Mouse (Mus musculus): ENCODE data around the gene Bod1.
A peak's percentile ranks its signal among the peaks of the same experiment; 100 is the strongest.

Gene Bod1

DNA sequence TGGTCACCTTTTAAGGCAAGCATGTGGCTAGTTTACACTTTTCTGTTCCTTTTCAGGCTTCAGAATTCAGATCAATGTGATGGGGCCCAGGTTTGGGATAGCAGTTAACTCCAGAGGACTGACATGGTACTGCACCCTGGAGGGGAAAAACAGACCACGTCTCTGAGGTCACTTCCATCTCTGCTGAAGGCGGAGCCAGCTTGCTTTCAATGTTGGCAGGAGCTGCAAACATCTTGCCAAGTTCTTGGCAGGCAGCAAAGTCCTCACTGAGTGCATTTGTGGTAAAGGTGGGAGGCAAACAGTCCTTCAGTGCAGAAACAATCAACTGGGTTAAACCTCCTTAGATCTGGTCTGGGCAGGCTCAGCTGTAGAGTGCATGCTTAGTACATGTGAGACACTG, 7.5 kb downstream of the Bod1 start:
- DNase-seq = peak in 1 of 2 experiments; percentile 44

DNA sequence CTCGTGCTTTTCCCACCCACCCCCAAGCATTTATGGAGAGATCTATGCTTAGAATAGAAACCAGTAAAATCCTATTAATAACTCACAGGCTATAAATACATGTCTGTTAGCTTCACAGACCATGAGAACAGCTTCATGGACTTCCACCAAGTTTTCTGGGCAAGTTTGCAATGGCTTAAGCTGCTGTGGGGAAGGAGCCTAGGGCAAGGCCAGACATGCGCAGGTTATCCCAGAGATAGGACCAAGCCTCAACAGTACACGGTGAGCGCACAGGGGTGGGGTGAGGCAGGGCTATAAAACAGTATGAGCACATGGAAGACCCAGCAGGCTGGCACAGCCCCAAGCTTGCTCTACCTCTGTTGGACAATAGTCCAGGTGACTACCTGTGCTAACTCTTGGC, 8.2 kb downstream of the Bod1 start:
- DNase-seq = no peak

GRCm38 (mm10) chr11:31662872-31663446, 8.7 kb downstream of the Bod1 start:
- DNase-seq = no peak

DNA sequence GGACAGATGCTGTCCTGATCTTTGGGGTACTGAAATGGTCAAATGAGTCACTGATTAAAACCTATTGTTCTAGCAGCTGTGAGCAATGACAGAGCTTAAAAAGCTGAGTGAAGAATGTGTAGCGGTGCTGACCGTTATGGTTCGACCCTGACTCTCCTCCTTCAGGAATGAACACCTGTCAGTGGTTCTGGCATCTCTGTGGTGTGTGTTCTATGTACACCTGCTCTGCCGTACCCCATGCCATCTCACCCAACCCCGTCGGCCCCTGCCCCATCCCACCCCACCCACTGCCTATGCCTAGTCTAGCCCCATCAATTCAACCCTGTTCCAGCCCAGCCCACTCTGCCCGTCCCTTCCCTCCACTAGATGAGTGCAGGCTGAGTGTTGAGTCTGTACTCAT, 9.5 kb downstream of the Bod1 start:
- no peak for DNase-seq

DNA sequence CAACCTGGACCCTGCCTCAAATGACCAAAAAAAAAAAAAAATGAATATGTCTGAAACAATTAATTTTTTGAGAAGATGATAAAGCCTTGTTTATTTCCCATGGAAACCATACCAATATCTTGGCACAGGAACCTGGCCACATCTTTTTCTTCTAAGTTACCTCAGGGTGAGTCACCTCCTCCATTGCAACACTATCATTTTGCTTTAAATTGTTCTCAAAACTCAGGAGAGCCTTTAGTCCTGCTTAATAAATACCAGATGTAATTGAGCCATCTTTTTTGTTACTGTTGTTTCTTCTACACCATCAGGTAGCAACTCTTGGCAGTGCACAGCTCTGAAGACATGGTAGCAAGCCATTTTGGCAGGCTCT, 13.9 kb downstream of the Bod1 start:
- no peak for DNase-seq

GRCm38 (mm10) chr11:31657168-31657805, 14.4 kb downstream of the Bod1 start:
- no peak for DNase-seq

GRCm38 (mm10) chr11:31649507-31649906, 22.2 kb downstream of the Bod1 start:
- DNase-seq = no peak

- DNase-seq = no peak
These were observed 24.4 kb downstream of the Bod1 start for GRCm38 (mm10) chr11:31647268-31647667.

DNA sequence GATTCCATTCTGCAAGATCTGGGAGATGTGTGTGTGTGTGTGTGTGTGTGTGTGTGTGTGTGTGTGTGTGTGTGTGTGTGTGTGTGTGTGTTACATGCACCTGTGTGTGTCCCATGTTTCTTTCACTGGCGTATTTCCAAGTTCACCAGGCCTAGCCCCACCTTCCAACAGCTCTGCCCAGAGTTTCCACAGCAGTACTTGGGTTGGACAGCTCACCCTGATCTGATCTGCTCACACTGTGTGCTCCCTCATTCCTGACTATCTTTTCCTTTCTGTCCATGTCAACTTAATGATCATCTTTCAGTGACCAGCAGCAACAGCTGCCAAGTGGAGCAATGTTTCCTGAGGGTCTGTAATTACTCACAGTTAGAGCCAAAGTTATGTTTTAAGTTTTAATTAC, 25.1 kb downstream of the Bod1 start:
- no peak for DNase-seq

DNA sequence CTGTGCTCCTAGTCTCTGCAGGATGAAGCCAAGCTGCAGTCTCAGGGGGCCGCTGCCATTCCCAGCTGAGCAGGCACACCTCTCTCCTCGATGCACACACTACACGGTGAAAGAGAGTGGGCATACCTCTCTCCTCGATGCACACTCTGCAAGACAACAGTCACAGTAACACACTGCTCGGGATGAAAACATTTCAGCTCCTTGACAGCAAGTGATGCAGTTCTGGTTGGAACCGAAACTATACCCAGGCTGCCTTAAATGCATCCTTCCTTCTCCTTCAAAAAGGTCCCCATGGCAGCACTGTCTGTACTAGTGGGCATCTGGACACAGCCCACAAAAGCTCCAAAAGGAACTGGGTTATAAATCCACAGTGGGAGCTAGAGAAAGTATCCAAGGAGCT, 28.6 kb downstream of the Bod1 start:
- no peak for DNase-seq

GRCm38 (mm10) chr11:31641066-31641810, 30.4 kb downstream of the Bod1 start:
- DNase-seq = peak; percentile 34 to 35

DNA sequence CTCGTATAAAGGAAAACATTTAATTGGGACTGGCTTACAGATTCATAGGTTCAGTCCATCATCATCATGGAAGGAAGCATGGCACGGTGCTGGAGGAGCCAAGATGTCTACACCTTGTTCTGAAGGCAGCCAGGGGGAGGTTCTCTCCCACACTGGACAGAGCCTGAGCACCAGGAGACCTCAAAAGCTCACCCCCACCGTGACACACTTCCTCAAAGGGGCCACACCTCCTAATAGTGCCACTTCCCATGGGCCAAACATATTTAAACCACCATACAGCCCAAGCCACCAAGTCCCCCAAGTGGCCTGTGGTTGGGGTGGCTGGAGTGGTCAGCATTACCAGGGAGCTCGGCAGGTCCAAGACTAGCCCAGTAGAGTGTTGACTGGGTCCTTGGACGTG, 31.5 kb downstream of the Bod1 start:
- DNase-seq = no peak

- peak; percentile 84 to 87 for DNase-seq
These were observed 33.8 kb downstream of the Bod1 start for GRCm38 (mm10) chr11:31637788-31638373.

- no peak for DNase-seq
These were observed 43.0 kb downstream of the Bod1 start for GRCm38 (mm10) chr11:31628700-31629099.

GRCm38 (mm10) chr11:31620796-31621195, 50.9 kb downstream of the Bod1 start:
- no peak for DNase-seq

DNA sequence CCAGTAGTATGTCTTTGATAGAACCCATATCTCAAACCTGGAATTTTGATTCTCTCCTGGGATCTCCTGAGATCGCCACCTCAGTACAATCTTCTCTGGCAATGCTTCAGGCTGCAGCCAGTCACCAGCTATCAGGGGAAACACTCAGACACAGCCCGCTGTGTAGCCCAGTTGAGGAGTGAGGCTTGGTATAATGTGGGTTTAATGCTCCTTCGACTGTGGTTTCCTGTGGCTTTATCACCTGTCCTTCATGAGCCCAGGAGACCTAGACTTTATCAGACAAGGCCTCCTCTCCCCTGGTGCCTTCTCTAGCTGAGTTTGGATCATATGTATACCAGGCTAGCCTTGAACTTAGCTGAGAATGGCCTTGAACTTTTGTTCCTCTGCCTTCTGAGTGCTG, 53.9 kb downstream of the Bod1 start:
- DNase-seq = no peak

DNA sequence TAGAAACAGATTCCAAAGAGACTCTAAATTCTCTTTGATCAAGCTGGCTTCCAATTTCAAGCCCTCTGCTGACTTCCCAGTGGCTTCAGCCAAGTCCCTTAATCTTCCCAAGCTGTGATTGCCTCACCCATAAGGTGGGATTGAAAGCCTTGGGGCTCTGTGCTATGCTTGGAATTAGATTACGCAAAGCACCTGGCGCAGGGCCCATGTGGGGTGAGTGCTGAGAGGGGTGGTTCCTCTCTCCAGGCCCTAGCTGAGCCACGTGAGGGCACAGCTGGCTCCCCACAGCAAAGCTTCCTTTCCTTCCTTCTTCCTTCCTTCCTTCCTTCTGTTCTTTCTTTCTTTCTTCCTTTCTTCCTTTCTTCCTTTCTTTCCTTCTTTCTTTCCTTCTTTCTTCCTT, 54.4 kb downstream of the Bod1 start:
- peak in 1 of 2 experiments; percentile 28 for DNase-seq

- no peak for DNase-seq
These were observed 55.0 kb downstream of the Bod1 start for GRCm38 (mm10) chr11:31616722-31617121.
